Mouse (Mus musculus) urinary bladder, postnatal 36 days (tissue): ENCODE results near the gene Ptcd1.
"Not testable (repeated sequence)": the region's sequence is repeated elsewhere in the genome, so short reads cannot be mapped to it uniquely, and the experiment has no call there.

Source experiments
- DNase-seq, 2 experiments: peaks; one replicate each; pipeline ENCODE4 v3.0.0; 2022; ENCODE audit warnings: low spot score in 2 of 2, mixed read lengths in 1 of 2

The Ptcd1 gene

DNA sequence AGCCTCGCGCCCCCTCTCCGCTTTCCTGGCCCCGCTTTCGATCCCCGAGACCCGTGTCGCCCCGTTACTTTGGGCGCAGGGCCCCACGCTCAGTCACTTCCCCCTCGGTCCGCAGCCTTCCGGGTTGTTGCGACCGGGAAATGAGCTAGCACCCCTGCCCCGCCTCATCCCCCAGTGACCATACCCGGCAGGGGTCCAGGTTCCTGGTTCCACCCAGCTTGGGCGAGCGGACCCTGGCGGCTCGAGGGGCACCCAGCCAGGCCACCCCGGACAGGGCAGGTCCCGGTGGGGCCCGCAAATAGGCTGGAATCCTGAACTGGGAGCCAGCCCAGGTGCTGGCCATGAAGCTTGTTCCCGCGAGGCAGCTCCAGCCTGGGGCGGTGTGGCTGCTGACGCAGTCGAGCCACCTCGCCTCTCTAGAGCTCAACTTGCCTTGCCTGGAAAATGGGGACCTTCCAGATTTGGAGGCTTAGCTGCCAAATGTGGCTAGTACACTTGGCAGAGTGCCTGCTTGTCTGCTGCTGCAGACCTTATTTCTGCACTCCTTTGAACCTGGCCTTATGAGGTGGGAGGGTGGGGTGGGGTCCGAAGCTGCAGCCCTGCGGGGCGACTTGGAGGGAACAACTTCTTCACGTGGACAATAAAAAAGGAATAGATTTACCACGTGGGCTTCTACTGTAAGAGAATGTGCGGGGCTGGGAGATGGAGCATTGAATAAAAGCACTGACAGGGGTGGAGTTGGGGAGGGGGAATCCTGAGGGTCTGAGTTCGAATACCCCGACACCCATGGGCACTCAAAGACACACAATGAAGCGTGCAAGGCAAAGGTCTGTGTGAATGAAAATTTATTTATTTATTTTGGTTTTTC is 52.1 kb downstream of the Ptcd1 start:
- DNase-seq, result peak; percentile 68 to 75

DNA sequence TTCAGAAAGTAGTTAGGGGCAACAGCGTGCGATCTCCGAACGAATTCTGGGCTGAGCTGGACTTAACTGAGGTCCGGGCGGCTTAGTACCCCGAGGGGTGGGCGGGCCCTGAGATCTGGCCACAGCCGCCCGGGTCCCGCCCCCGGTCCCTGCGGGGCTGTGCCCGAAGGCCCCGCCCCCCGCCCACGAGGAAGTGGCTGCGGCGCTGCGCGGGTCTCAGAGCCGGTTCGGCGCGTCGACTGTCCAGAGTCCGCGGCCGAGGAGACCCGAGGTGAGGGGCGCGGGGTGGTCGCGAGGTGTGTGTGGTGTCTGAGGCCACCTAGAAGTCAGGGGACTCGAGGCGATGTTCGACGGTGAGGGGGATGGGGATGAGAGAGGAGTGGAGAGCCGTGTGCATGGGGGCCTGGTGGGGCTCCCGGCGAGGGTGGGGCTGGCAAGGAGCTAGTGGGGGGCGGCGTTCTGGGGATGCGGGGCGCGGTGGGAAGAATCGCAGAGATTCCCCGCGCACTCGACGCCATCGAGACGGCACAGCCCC is 52.8 kb downstream of the Ptcd1 start, which contains the start of gene Arpc1b:
Arpc1b (plus strand) TSS at position 145 of the 535 bp plus-strand sequence.
- peak; percentile 63 to 75 for DNase-seq

DNA sequence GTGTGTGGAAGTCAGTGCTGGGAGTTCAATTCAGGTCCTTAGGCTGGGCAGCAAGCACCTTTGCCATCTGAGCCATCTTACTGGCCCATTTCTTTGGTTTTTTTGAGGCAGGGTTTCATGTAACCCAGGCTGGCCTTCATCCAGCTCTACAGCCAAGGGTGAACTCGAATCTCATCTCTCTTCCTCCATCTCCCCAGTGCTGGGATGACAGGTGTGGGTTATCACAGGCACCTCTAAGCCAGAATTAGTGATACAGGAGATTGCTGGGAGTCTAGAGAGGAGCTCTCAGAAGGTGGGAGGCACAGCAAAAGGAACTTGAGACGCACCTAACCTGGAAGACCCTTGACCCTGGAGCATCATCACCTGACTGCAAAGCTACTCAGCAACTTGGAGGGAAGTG is 53.5 kb downstream of the Ptcd1 start:
- no peak for DNase-seq

DNA sequence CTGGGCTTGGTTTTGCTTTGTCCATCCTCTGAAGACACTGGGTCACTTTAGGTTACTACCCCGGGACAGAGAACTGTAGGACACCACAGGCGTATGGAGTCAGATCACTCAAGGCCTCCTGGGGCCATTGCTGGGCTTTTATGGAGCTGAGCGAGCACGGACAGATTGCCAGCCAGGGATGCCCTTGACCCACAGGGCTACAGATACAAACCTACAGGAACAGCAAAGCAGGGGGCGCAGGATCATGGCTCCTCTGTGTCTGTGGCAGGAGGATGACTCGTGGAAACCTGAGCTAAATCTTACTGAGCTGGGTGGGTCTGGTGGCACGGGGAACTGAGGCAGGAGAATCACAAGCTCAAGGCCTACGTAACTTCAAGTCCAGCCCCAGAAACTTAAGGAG is 54.3 kb downstream of the Ptcd1 start:
- no peak for DNase-seq

DNA sequence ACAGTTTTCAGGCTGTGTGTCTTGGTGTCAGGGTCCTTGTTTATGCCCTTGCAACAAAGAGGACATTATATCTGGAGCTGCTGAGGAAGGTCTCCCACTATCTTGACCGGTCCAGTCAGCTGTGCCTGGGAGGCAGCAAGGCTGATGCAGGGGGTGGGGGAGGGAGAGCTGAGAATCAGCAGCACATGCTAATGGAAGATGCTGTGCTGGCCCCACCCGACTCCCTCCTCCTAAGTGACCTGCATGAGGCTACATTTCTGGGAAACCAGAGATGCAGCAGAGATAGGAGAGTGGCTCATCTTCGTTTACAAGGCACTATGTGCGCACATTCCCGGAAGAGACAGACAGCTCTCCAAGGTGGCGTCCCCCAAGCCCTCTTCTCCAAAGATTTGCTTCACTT is 56.5 kb downstream of the Ptcd1 start:
- no peak for DNase-seq

DNA sequence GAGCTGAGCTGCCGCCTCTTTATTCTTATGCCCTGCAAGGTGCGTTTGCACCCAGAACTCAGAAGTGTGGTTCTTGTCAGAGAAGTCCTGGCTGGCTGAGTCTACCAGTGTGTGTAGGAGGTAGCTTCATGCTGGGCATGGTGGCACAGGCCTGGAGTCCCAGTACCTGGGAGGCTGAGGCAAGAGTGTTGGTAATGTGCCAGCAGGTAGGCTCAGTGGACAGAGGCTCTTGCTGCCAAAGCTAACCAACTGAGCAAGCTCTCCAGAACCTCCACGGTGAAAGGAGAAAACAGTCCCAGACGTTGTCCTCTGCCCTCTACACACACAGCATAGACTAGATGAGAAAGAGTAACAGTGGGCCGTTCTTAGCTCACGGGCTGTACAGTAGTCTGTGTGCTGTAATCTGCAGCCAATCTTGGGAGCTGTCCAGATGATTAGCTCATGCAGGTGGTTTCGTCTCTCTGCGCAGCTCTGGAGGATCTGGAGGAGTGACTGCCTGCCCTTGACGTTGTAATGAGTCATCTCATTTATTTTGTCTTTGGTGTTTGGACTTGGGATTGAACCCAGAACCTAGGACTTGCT is 61.1 kb downstream of the Ptcd1 start:
- no peak for DNase-seq

DNA sequence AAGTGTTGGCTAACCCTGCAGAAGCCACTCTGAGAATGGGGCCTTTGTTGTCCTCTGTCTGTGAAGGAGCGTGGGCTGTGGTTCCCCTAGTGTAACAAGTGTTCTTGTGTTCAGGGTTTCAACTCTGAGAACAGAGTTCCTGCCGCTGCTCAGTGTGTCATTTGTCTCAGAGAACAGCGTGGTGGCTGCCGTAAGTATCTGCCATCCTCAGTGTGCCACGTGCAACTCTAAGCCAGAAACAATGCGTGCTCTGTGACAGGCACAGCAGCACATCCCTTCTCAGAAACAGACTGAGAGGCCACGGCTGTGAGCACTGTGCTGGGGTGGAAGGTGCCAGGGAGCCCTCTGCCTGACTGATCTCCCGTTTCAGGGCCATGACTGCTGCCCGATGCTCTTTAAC is 62.6 kb downstream of the Ptcd1 start:
- DNase-seq, result no peak

DNA sequence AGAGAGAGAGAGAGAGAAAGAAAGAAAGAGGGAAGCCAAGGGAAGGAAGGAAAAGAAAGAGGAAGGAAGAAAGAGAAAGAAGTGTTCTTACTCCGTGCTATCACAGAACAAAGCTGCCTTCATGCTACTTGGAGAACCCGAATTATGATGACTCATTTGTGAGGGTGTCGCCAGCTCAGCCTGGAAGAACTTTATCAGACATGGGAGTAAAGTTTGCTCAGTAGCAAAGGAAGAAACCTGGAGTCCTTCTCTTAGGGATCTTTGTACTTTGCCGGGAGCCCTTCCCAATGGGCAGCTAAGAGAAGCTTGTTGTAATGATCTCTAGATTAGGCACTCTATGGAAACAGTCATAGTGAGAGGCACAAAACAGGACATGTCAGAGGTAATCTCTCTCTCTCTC is 64.2 kb downstream of the Ptcd1 start:
- DNase-seq, result no peak

DNA sequence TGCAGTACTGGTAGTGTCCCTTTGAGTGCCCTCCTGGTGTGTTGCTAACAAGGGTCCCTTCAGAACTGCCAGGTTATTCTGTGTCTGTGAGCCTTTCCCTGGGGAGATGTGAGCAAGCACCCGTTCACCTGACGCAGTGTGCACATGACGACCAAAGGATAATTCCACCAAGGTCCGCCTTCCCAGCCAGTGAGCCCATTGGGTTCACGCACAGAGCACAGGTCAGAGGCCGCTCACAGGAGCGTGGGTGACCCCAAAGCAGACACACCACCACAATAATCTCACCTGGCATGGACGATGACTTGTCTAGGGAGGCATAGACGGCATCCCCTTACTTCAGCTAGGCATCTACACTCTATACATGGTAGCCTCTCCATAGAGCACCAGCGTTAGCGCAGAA is 65.5 kb downstream of the Ptcd1 start:
- DNase-seq, result not testable (repeated sequence)

DNA sequence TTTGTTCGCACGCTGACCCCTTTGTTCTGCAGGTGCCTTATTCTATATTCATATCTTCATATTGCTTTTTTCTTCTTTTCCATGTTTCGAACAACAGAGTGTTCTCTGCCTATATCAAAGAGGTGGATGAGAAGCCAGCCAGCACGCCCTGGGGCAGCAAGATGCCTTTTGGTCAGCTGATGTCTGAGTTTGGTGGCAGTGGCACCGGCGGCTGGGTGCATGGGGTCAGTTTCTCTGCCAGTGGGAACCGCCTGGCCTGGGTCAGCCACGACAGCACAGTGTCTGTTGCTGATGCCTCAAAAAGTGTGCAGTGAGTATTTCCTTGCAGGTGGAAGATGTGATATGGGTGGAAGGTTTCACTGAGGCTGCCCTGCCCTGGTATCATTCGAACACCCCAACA is 65.9 kb downstream of the Ptcd1 start:
- no peak for DNase-seq

DNA sequence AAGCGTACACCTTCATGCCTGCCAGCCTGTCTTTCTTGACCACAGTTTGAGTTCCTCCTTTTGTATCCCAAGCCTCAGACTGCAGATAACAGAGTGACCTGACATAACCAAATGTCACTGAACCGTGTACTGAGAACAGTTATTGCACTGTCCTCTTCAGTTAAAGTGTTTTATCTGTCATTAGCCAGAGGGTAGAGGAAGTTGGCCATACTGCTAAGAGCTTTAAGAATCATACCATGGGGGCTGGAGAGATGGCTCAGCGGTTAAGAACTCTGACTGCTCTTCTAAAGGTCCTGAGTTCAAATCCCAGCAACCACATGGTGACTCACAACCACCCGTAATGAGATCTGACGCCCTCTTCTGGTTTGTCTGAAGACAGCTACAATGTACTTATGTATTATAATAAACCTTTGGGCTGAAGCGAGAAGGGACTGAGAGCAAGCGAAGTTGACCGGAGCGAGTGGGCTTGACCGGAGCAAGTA is 68.5 kb downstream of the Ptcd1 start:
- no peak for DNase-seq
